Mouse (Mus musculus): Measurements from ENCODE around the gene Shisa8.

The Shisa8 gene

GRCm38 (mm10) chr15:82156298-82156697, 56.3 kb downstream of the Shisa8 start:
- in situ Hi-C loops (cut with MboI, MseI) = no loop called here

Measured in T-helper 1 cell (primary cell).